Mouse (Mus musculus) frontal cortex, adult 2 months (tissue): ENCODE measurements at regions not wholly inside any gene's neighbourhood (a gene's known extent, or its start where the extent isn't known, plus 50 kb on each side); places are given as distances from the start of the nearest gene placed in this dataset.

Experiments used
- DNase-seq, 2 experiments: peaks; one replicate each; pipeline ENCODE4 v3.0.0; 2022; ENCODE audit warnings: low spot score in 1 of 2; ENCODE audit errors: extremely low spot score in 1 of 2

GRCm38 (mm10) chr1:56453756-56454155 is 183.5 kb downstream of the Hsfy2 start:
- peak in 1 of 2 experiments; percentile 2 for DNase-seq

- no peak for DNase-seq
Observed at GRCm38 (mm10) chr1:56442835-56443234, 194.4 kb downstream of the Hsfy2 start.

GRCm38 (mm10) chr1:56406786-56407185 is 230.4 kb downstream of the Hsfy2 start:
- DNase-seq = no peak

- no peak for DNase-seq
Observed at GRCm38 (mm10) chr1:56403351-56403750, 233.9 kb downstream of the Hsfy2 start.

GRCm38 (mm10) chr1:56395832-56396231 is 241.4 kb downstream of the Hsfy2 start:
- DNase-seq = no peak

GRCm38 (mm10) chr1:56387086-56387485 is 250.1 kb downstream of the Hsfy2 start:
- DNase-seq = no peak

- DNase-seq = no peak
Observed at GRCm38 (mm10) chr1:56366319-56366718, 270.9 kb downstream of the Hsfy2 start.

- no peak for DNase-seq
Observed at GRCm38 (mm10) chr1:56360857-56361256, 276.4 kb downstream of the Hsfy2 start.

- DNase-seq = no peak
Observed at GRCm38 (mm10) chr1:56346638-56347037, 290.6 kb downstream of the Hsfy2 start.

- no peak for DNase-seq
Observed at GRCm38 (mm10) chr1:56344952-56345351, 292.3 kb downstream of the Hsfy2 start.

GRCm38 (mm10) chr1:56327381-56327780 is 309.9 kb downstream of the Hsfy2 start:
- no peak for DNase-seq

GRCm38 (mm10) chr1:56308586-56308985 is 328.6 kb downstream of the Hsfy2 start:
- DNase-seq = no peak

GRCm38 (mm10) chr1:56294391-56294790 is 342.8 kb downstream of the Hsfy2 start:
- no peak for DNase-seq

GRCm38 (mm10) chr1:56289748-56290147 is 347.5 kb downstream of the Hsfy2 start:
- no peak for DNase-seq

- DNase-seq = no peak
Observed at GRCm38 (mm10) chr1:56286386-56287045, 350.7 kb downstream of the Hsfy2 start.

GRCm38 (mm10) chr1:56261708-56262107 is 375.5 kb downstream of the Hsfy2 start:
- DNase-seq = no peak

GRCm38 (mm10) chr1:56260759-56261158 is 376.5 kb downstream of the Hsfy2 start:
- no peak for DNase-seq

GRCm38 (mm10) chr1:56256839-56257490 is 380.3 kb downstream of the Hsfy2 start:
- DNase-seq = no peak

- DNase-seq = no peak
Observed at GRCm38 (mm10) chr1:56239686-56240085, 397.5 kb downstream of the Hsfy2 start.

GRCm38 (mm10) chr1:56226314-56227008 is 410.8 kb downstream of the Hsfy2 start:
- DNase-seq = no peak

- no peak for DNase-seq
Observed at GRCm38 (mm10) chr1:56219700-56220099, 417.5 kb downstream of the Hsfy2 start.
